Mouse (Mus musculus) neural tube, embryonic 11.5 days (tissue): ENCODE measurements around the gene Gm20388. TPM values are rescaled to one million over a fixed set of nuclear protein-coding genes. Genes with fewer than 3 reads are reported as not detected.

ENCODE experiments used
- ATAC-seq: fragments of 200-750 bp; cut with Nextera tagmentation; 2 replicates; pipeline ENCODE4 v1.8.0; 2017; ENCODE audit warnings: moderate number of reproducible peaks, mild to moderate bottlenecking, moderate TSS enrichment, moderate library complexity; ENCODE audit not compliant: insufficient read depth, low FRiP score, low TSS enrichment
- DNase-seq: peaks from one replicate; pipeline ENCODE4 v3.0.0-alpha.2; 2015; ENCODE audit warnings: low spot score
- H3K27ac ChIP-seq: fragments of 300-500 bp; sonication (generic); 2 replicates; pipeline ENCODE4 v1.5.1; 2014; ENCODE audit warnings: low read depth, mild to moderate bottlenecking, low read length
- H3K27me3 ChIP-seq: fragments of 300-500 bp; sonication (generic); 2 replicates; pipeline ENCODE4 v1.6.1; 2014; ENCODE audit warnings: mild to moderate bottlenecking, low read length, mixed read lengths; ENCODE audit not compliant: control insufficient read depth, insufficient read depth
- H3K36me3 ChIP-seq: fragments of 300-500 bp; sonication (generic); 2 replicates; pipeline ENCODE4 v1.6.1; 2014; ENCODE audit warnings: mild to moderate bottlenecking, low read length, moderate library complexity, mixed read lengths; ENCODE audit not compliant: control insufficient read depth, insufficient read depth
- H3K4me1 ChIP-seq: fragments of 300-500 bp; sonication (generic); 2 replicates; pipeline ENCODE4 v1.6.1; 2014; ENCODE audit warnings: low read length, mixed read lengths; ENCODE audit not compliant: control insufficient read depth, insufficient read depth
- H3K4me2 ChIP-seq: fragments of 300-500 bp; sonication (generic); 2 replicates; pipeline ENCODE4 v1.6.1; 2014; ENCODE audit warnings: low read depth, mild to moderate bottlenecking, moderate library complexity
- H3K4me3 ChIP-seq: fragments of 300-500 bp; sonication (generic); 2 replicates; pipeline ENCODE4 v1.5.1; 2014; ENCODE audit warnings: low read depth, low read length
- H3K9ac ChIP-seq: fragments of 300-500 bp; sonication (generic); 2 replicates; pipeline ENCODE4 v1.6.1; 2014; ENCODE audit warnings: mild to moderate bottlenecking, low read length
- H3K9me3 ChIP-seq: fragments of 300-500 bp; sonication (generic); 2 replicates; pipeline ENCODE4 v1.6.1; 2016; ENCODE audit warnings: low read length; ENCODE audit not compliant: control insufficient read depth
- WGBS: fragments of 180-500 bp; shearing (Covaris S2); extraction: QIAGEN DNeasy Blood & Tissue Kit; methylation state at CpG from one replicate; pipeline ENCODE4 v1.1.7; 2014; 5-methylcytosine and 5-hydroxymethylcytosine counted together
- polyA plus RNA-seq: library from polyadenylated mRNA; unstranded; fragments of >200 nt; fragmentation: Nextera tagmentation; extraction: Ambion mirVana; gene quantifications from 2 replicates; pipeline ENCODE4 v1.2.1, GENCODE M21; 2014

The Gm20388 gene
- polyA plus RNA-seq, 1 experiment from 2014 or later, result not detected

GRCm38 (mm10) chr8:122110240-122110866 lies 2199.7 kb downstream of the Gm20388 start:
- H3K27ac ChIP-seq, result no peak overlapping the region
- no peak overlapping the region for H3K9ac ChIP-seq
- H3K9me3 ChIP-seq, result no peaks in the 10 kb centered on the region
- H3K36me3 ChIP-seq, result no peaks in the 10 kb centered on the region
- DNase-seq (no peak), ATAC-seq (no peak)
- peaks cover 5% of the 10 kb centered on the region for H3K4me1 ChIP-seq
- no peaks in the 10 kb centered on the region for H3K27me3 ChIP-seq
- H3K4me3 ChIP-seq, result no peak overlapping the region
- H3K4me2 ChIP-seq, result no peak overlapping the region
- 65% methylated on average over 20 of the region's 20 CpGs for WGBS

GRCm38 (mm10) chr8:122110867-122111253 lies 2200.2 kb downstream of the Gm20388 start:
- ATAC-seq, result no peak
- WGBS, result 27% methylated on average over 6 of the region's 6 CpGs
- H3K4me3 ChIP-seq, result no peak overlapping the region
- H3K27me3 ChIP-seq, result no peaks in the 10 kb centered on the region
- peaks cover 5% of the 10 kb centered on the region for H3K4me1 ChIP-seq
- H3K9ac ChIP-seq, result no peak overlapping the region
- H3K27ac ChIP-seq, result no peak overlapping the region
- no peak overlapping the region for H3K4me2 ChIP-seq
- no peaks in the 10 kb centered on the region for H3K9me3 ChIP-seq
- no peak for DNase-seq
- H3K36me3 ChIP-seq, result no peaks in the 10 kb centered on the region

- Histone ChIP-seq H3K4me1 (peaks cover 5% of the 10 kb centered on the region; the same call in 1 of the 2 replicates), H3K27me3 (no peaks in the 10 kb centered on the region), H3K36me3 (no peaks in the 10 kb centered on the region), H3K27ac (no peak overlapping the region), H3K9me3 (no peaks in the 10 kb centered on the region), H3K4me3 (no peak overlapping the region), H3K4me2 (no peak overlapping the region), H3K9ac (no peak overlapping the region)
- ATAC-seq (no peak), DNase-seq (no peak)
- WGBS, result 60% methylated on average over 11 of the region's 11 CpGs
Measured at GRCm38 (mm10) chr8:122111745-122112144, 2201.1 kb downstream of the Gm20388 start.

GRCm38 (mm10) chr8:122112264-122112965 lies 2201.8 kb downstream of the Gm20388 start:
- no peak overlapping the region for H3K4me3 ChIP-seq
- no peaks in the 10 kb centered on the region for H3K36me3 ChIP-seq
- no peak for ATAC-seq
- no peak overlapping the region for H3K9ac ChIP-seq
- H3K27ac ChIP-seq, result no peak overlapping the region
- 76% methylated on average over 11 of the region's 14 CpGs for WGBS
- no peak for DNase-seq
- no peak overlapping the region for H3K4me2 ChIP-seq
- peaks cover 5% of the 10 kb centered on the region; the same call in 1 of the 2 replicates for H3K4me1 ChIP-seq
- no peaks in the 10 kb centered on the region for H3K9me3 ChIP-seq
- no peaks in the 10 kb centered on the region for H3K27me3 ChIP-seq

GRCm38 (mm10) chr8:122114890-122115289 lies 2204.2 kb downstream of the Gm20388 start:
- 82% methylated on average over 2 of the region's 2 CpGs for WGBS
- Histone ChIP-seq H3K9me3 (no peaks in the 10 kb centered on the region), H3K4me1 (peaks cover 5% of the 10 kb centered on the region; the same call in 1 of the 2 replicates), H3K27ac (no peak overlapping the region), H3K36me3 (no peaks in the 10 kb centered on the region), H3K9ac (no peak overlapping the region), H3K4me3 (no peak overlapping the region), H3K4me2 (no peak overlapping the region), H3K27me3 (no peaks in the 10 kb centered on the region)
- DNase-seq (no peak), ATAC-seq (no peak)

- DNase-seq (no peak), ATAC-seq (no peak)
- Histone ChIP-seq H3K36me3 (no peaks in the 10 kb centered on the region), H3K9ac (no peak overlapping the region), H3K27ac (no peak overlapping the region), H3K4me3 (no peak overlapping the region), H3K27me3 (no peaks in the 10 kb centered on the region), H3K9me3 (no peaks in the 10 kb centered on the region), H3K4me2 (no peak overlapping the region), H3K4me1 (no peaks in the 10 kb centered on the region)
- 88% methylated on average over 7 of the region's 7 CpGs for WGBS
Measured at GRCm38 (mm10) chr8:122116716-122117357, 2206.2 kb downstream of the Gm20388 start.

- WGBS, result 84% methylated on average over 10 of the region's 10 CpGs
Measured at GRCm38 (mm10) chr8:122118097-122118496, 2207.5 kb downstream of the Gm20388 start.

GRCm38 (mm10) chr8:122118536-122118935 lies 2207.9 kb downstream of the Gm20388 start:
- no peaks in the 10 kb centered on the region for H3K36me3 ChIP-seq
- no peak overlapping the region for H3K4me3 ChIP-seq
- no peaks in the 10 kb centered on the region for H3K9me3 ChIP-seq
- DNase-seq (no peak), ATAC-seq (no peak)
- no peak overlapping the region for H3K4me2 ChIP-seq
- no peaks in the 10 kb centered on the region for H3K4me1 ChIP-seq
- 71% methylated on average over 15 of the region's 15 CpGs for WGBS
- H3K27me3 ChIP-seq, result no peaks in the 10 kb centered on the region
- H3K27ac ChIP-seq, result no peak overlapping the region
- no peak overlapping the region for H3K9ac ChIP-seq

More at GRCm38 (mm10) chr8:122118097-122118496, 2207.5 kb downstream of the Gm20388 start:
- ATAC-seq, result no peak
- Histone ChIP-seq H3K9ac (no peak overlapping the region), H3K36me3 (no peaks in the 10 kb centered on the region), H3K4me3 (no peak overlapping the region), H3K4me2 (no peak overlapping the region), H3K27ac (no peak overlapping the region), H3K27me3 (no peaks in the 10 kb centered on the region), H3K9me3 (no peaks in the 10 kb centered on the region), H3K4me1 (no peaks in the 10 kb centered on the region)
- no peak for DNase-seq
